Mouse (Mus musculus): Measurements from ENCODE around the gene Nceh1. TPM values are rescaled to one million over a fixed set of nuclear protein-coding genes. Genes with fewer than 3 reads are reported as not detected.
"Not testable (repeated sequence)": the region's sequence is repeated elsewhere in the genome, so short reads cannot be mapped to it uniquely, and the experiment has no call there.

The Nceh1 gene
- polyA plus RNA-seq, 1 experiment, result 2.4 TPM

DNA sequence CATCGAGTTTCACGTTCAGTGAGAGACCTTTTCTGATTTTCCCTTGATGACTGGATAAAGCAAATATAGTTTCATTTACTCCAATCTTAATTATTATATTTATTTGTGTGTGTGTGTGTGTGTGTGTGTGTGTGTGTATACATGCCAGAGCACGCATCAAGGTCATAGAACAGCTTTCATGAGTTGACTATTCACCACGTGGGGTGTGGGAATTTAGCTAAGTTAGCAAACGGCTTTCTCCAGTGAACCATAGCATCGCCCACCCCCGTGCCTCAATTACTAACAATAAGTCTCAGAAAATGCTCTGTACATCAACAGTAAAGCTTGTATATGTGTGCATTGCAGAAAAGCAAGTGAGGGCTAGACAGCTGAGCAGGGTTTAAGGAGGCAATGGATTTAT is 101.0 kb downstream of the Nceh1 start:
- H3K27ac ChIP-seq (ENCODE audit: control insufficient read depth, insufficient read depth, low read depth, low read length), result no peak overlapping the region
- no peak overlapping the region for H3K4me3 ChIP-seq (ENCODE audit: control insufficient read depth, low read depth, low read length)
- TF ChIP-seq POLR2A (IDR thresholded peaks at IDR 0.05; ENCODE audit: control insufficient read depth, low read depth, low read length) (no peak), CTCF (IDR thresholded peaks at IDR 0.05; ENCODE audit: control insufficient read depth, insufficient read depth, insufficient replicate concordance, low read depth, low read length) (no peak)
- H3K4me1 ChIP-seq (ENCODE audit: control insufficient read depth, insufficient read depth, low read length), result peaks cover 2% of the 10 kb centered on the region; the same call in 1 of the 2 replicates
- no peaks in the 10 kb centered on the region for H3K27me3 ChIP-seq (ENCODE audit: control insufficient read depth, insufficient read depth, low read length)
- no peaks in the 10 kb centered on the region for H3K36me3 ChIP-seq (ENCODE audit: control insufficient read depth, insufficient read depth, low read length)

DNA sequence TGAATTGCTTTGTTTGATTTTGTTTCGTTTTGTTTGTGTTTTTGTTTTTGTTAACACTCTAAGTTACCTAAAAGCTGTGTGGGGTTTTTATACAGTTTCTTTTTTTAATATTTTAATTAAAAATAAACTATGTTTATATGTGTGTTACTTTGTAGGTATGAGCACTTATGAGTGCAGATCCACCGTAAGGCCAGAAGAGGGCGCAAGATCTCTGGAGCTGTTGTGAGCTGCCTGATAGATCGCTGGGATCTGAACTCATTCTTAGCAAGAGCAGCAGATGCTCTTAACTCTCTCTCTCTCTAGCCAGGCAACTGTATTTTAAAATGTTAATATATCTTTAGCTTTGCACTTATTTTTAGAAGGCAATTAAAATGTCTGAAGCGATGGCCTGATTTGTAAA is 101.5 kb downstream of the Nceh1 start:
- no peaks in the 10 kb centered on the region for H3K27me3 ChIP-seq (ENCODE audit: control insufficient read depth, insufficient read depth, low read length)
- H3K27ac ChIP-seq (ENCODE audit: control insufficient read depth, insufficient read depth, low read depth, low read length), result no peak overlapping the region
- no peak overlapping the region for H3K4me3 ChIP-seq (ENCODE audit: control insufficient read depth, low read depth, low read length)
- H3K36me3 ChIP-seq (ENCODE audit: control insufficient read depth, insufficient read depth, low read length), result no peaks in the 10 kb centered on the region
- peaks cover 2% of the 10 kb centered on the region; the same call in 1 of the 2 replicates for H3K4me1 ChIP-seq (ENCODE audit: control insufficient read depth, insufficient read depth, low read length)
- no peak for TF ChIP-seq POLR2A (IDR thresholded peaks at IDR 0.05; ENCODE audit: control insufficient read depth, low read depth, low read length)
- TF ChIP-seq CTCF (IDR thresholded peaks at IDR 0.05; ENCODE audit: control insufficient read depth, insufficient read depth, insufficient replicate concordance, low read depth, low read length), result peak; percentile 61; the same call in 1 of the 2 replicates

DNA sequence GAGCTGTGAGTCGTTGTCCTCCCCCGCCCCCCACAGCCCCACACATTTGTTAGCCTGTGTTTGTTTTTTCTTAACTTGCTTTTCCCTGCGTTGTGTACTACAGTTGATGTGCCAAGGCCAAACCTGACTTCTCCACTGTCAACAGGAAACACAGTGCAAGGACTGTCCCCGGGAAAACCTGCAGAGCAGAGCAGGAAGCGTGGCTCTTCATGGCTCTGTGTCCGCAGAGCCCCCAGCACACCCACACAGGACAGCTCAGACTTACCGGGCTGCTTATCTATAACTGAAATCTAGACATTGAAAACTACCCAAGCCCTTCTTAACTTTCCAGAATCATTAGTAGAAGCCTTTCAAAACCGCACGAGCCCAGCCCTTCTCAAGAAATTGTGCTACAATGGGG is 102.3 kb downstream of the Nceh1 start:
- H3K27me3 ChIP-seq (ENCODE audit: control insufficient read depth, insufficient read depth, low read length), result no peaks in the 10 kb centered on the region
- H3K4me1 ChIP-seq (ENCODE audit: control insufficient read depth, insufficient read depth, low read length), result peaks cover 2% of the 10 kb centered on the region; the same call in 1 of the 2 replicates
- no peaks in the 10 kb centered on the region for H3K36me3 ChIP-seq (ENCODE audit: control insufficient read depth, insufficient read depth, low read length)
- no peak for TF ChIP-seq POLR2A (IDR thresholded peaks at IDR 0.05; ENCODE audit: control insufficient read depth, low read depth, low read length)
- no peak for TF ChIP-seq CTCF (IDR thresholded peaks at IDR 0.05; ENCODE audit: control insufficient read depth, insufficient read depth, insufficient replicate concordance, low read depth, low read length)
- H3K4me3 ChIP-seq (ENCODE audit: control insufficient read depth, low read depth, low read length), result no peak overlapping the region
- no peak overlapping the region for H3K27ac ChIP-seq (ENCODE audit: control insufficient read depth, insufficient read depth, low read depth, low read length)

DNA sequence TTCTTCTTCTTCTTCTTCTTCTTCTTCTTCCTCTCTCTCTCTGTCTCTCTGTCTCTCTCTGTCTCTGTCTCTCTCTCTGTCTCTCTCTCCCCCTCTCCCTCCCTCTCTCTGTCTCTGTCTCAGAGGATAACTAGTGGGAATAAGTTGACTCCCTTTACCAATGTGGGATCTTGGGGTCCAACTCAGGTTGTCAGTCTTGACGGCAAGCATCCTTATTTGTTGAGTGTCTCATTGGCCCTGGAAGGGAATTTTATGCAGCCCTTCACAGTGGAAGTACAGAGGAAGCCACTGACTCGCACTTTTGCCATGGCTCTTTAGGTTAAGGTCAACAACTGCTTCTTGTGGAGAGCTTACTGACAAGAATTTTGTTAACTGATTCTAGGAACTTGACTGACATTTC is 105.5 kb downstream of the Nceh1 start:
- H3K27ac ChIP-seq (ENCODE audit: control insufficient read depth, insufficient read depth, low read depth, low read length), result no peak overlapping the region
- H3K27me3 ChIP-seq (ENCODE audit: control insufficient read depth, insufficient read depth, low read length), result no peaks in the 10 kb centered on the region
- no peak overlapping the region for H3K4me3 ChIP-seq (ENCODE audit: control insufficient read depth, low read depth, low read length)
- TF ChIP-seq CTCF (IDR thresholded peaks at IDR 0.05; ENCODE audit: control insufficient read depth, insufficient read depth, insufficient replicate concordance, low read depth, low read length) (no peak), POLR2A (IDR thresholded peaks at IDR 0.05; ENCODE audit: control insufficient read depth, low read depth, low read length) (no peak)
- H3K36me3 ChIP-seq (ENCODE audit: control insufficient read depth, insufficient read depth, low read length), result no peaks in the 10 kb centered on the region
- peaks cover under 1% of the 10 kb centered on the region; the same call in 1 of the 2 replicates for H3K4me1 ChIP-seq (ENCODE audit: control insufficient read depth, insufficient read depth, low read length)

DNA sequence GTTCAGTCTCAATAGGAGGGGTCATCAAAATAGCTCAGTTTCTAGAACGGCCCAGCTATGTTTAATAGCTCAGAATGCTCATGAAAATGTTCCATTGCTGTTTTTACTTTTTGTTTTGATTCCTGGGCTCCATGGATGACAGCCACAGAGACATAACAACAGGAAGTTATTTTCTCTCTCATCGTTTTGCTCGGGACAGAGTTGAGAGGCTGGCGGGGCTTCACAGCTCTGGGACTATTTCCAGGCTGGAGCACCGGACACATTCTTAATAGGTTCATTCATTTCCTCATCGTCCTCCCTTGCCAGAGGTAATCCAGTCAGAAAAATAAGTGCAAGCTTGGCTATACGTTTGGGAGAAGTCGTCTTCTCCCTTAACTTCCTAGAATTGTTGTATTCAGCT is 106.1 kb downstream of the Nceh1 start:
- H3K27ac ChIP-seq (ENCODE audit: control insufficient read depth, insufficient read depth, low read depth, low read length), result no peak overlapping the region
- no peaks in the 10 kb centered on the region for H3K27me3 ChIP-seq (ENCODE audit: control insufficient read depth, insufficient read depth, low read length)
- H3K4me1 ChIP-seq (ENCODE audit: control insufficient read depth, insufficient read depth, low read length), result no peaks in the 10 kb centered on the region
- H3K36me3 ChIP-seq (ENCODE audit: control insufficient read depth, insufficient read depth, low read length), result no peaks in the 10 kb centered on the region
- H3K4me3 ChIP-seq (ENCODE audit: control insufficient read depth, low read depth, low read length), result no peak overlapping the region
- no peak for TF ChIP-seq CTCF (IDR thresholded peaks at IDR 0.05; ENCODE audit: control insufficient read depth, insufficient read depth, insufficient replicate concordance, low read depth, low read length)
- TF ChIP-seq POLR2A (IDR thresholded peaks at IDR 0.05; ENCODE audit: control insufficient read depth, low read depth, low read length), result no peak

DNA sequence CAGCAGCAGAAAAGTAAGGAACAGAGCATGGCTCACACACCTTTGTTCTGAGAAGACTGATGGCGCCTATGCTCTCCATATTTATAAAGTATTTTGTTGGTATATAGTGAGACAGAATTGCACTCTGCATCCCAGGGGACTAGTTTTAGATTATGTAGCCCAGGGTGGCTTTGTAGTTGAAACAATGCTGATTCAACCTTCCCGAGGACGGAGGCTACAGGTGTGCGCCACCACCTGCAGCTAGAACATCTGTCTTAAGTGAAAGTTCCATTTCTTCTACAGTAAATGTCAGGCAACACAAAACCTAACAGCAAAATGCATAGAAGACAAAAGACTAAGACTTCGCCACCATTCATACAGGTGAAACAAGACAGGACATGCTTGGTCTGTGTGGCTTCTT is 107.5 kb downstream of the Nceh1 start:
- no peaks in the 10 kb centered on the region for H3K27me3 ChIP-seq (ENCODE audit: control insufficient read depth, insufficient read depth, low read length)
- no peaks in the 10 kb centered on the region for H3K36me3 ChIP-seq (ENCODE audit: control insufficient read depth, insufficient read depth, low read length)
- H3K4me3 ChIP-seq (ENCODE audit: control insufficient read depth, low read depth, low read length), result no peak overlapping the region
- TF ChIP-seq CTCF (IDR thresholded peaks at IDR 0.05; ENCODE audit: control insufficient read depth, insufficient read depth, insufficient replicate concordance, low read depth, low read length) (no peak), POLR2A (IDR thresholded peaks at IDR 0.05; ENCODE audit: control insufficient read depth, low read depth, low read length) (no peak)
- H3K4me1 ChIP-seq (ENCODE audit: control insufficient read depth, insufficient read depth, low read length), result no peaks in the 10 kb centered on the region
- no peak overlapping the region for H3K27ac ChIP-seq (ENCODE audit: control insufficient read depth, insufficient read depth, low read depth, low read length)

GRCm38 (mm10) chr3:27290945-27291344 is 108.2 kb downstream of the Nceh1 start:
- not testable (repeated sequence) for H3K4me1 ChIP-seq (ENCODE audit: control insufficient read depth, insufficient read depth, low read length); H3K36me3 ChIP-seq (ENCODE audit: control insufficient read depth, insufficient read depth, low read length)

GRCm38 (mm10) chr3:27291411-27291810 is 108.6 kb downstream of the Nceh1 start:
- H3K27ac ChIP-seq (ENCODE audit: control insufficient read depth, insufficient read depth, low read depth, low read length); H3K27me3 ChIP-seq (ENCODE audit: control insufficient read depth, insufficient read depth, low read length); H3K36me3 ChIP-seq (ENCODE audit: control insufficient read depth, insufficient read depth, low read length); H3K4me1 ChIP-seq (ENCODE audit: control insufficient read depth, insufficient read depth, low read length); H3K4me3 ChIP-seq (ENCODE audit: control insufficient read depth, low read depth, low read length): not testable (repeated sequence)

More at GRCm38 (mm10) chr3:27290945-27291344, 108.2 kb downstream of the Nceh1 start:
- not testable (repeated sequence) for H3K27ac ChIP-seq (ENCODE audit: control insufficient read depth, insufficient read depth, low read depth, low read length); H3K4me3 ChIP-seq (ENCODE audit: control insufficient read depth, low read depth, low read length); H3K27me3 ChIP-seq (ENCODE audit: control insufficient read depth, insufficient read depth, low read length)

Data from testis, adult 2 months (tissue).